Mouse (Mus musculus) MEL (cell line): Measurements from ENCODE around the gene Serping1.

ENCODE experiments used
- ELF1 ChIP-seq: IDR thresholded peaks from 2 replicates; pipeline ENCODE4 v1.6.1; 2014; ENCODE audit warnings: low read depth, mild to moderate bottlenecking, inconsistent platforms, low read length, improper control_type of control experiment, moderate library complexity
- POLR2A ChIP-seq, 2 experiments: IDR thresholded peaks; 2 replicates each; pipeline ENCODE4 v1.6.1; 2011 to 2012; ENCODE audit warnings: low read length in 2 of 2, mild to moderate bottlenecking in 2 of 2, control low read depth in 1 of 2, improper control_type of control experiment in 1 of 2, low read depth in 1 of 2, moderate library complexity in 1 of 2; ENCODE audit not compliant: control insufficient read depth in 1 of 2, insufficient read depth in 1 of 2, poor library complexity in 1 of 2
- SMC3 ChIP-seq: IDR thresholded peaks from 2 replicates; pipeline ENCODE4 v1.6.1; 2011; ENCODE audit warnings: low read depth, low read length, improper control_type of control experiment
- ZC3H11A ChIP-seq: IDR thresholded peaks from 2 replicates; pipeline ENCODE4 v1.6.1; 2012; ENCODE audit warnings: low read depth, mild to moderate bottlenecking, inconsistent platforms, low read length, improper control_type of control experiment

DNA sequence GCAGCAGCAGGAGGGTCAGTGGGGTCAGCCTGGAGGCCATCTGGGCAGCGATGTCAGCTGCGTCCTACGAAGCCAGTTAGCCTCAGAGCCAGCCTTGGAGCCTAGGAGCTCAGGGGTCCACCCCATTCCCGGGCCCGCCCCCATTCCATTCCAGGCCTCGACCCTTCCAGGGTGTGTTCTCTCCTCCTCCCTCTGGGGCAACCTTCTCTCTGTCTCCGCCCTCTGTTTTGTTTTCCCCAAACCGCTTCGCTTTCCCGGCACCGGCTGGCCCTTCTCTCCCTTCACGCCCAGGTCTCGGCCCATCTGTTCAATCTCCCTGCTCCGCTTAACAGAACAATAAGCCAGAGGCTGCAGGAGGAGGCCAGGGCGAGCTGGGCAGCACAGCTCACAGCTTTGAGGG lies 493 bp downstream of the Serping1 start:
- TF ChIP-seq ZC3H11A (no peak), POLR2A (IDR thresholded peaks at IDR 0.05; ENCODE audit: control insufficient read depth in 1 of 2, insufficient read depth in 1 of 2, low read depth in 1 of 2, low read length in 2 of 2, poor library complexity in 1 of 2) (no peak), SMC3 (no peak), ELF1 (no peak)
